Mouse (Mus musculus): Measurements from ENCODE around the gene Prl2c2. TPM values are rescaled to one million over a fixed set of nuclear protein-coding genes. Genes with fewer than 3 reads are reported as not detected.
"Not testable (repeated sequence)": the region's sequence is repeated elsewhere in the genome, so short reads cannot be mapped to it uniquely, and the experiment has no call there.

Gene Prl2c2
- total RNA-seq (2017): not detected in 2 replicates

GRCm38 (mm10) chr13:13005283-13005682 lies at the start of gene Prl2c2:
Gene Prl2c2 (minus strand): TSS chr13:13005383.
- ATAC-seq (replicated peaks; ENCODE audit: low read depth, poor library complexity, severe bottlenecking): not testable (repeated sequence)

DNA sequence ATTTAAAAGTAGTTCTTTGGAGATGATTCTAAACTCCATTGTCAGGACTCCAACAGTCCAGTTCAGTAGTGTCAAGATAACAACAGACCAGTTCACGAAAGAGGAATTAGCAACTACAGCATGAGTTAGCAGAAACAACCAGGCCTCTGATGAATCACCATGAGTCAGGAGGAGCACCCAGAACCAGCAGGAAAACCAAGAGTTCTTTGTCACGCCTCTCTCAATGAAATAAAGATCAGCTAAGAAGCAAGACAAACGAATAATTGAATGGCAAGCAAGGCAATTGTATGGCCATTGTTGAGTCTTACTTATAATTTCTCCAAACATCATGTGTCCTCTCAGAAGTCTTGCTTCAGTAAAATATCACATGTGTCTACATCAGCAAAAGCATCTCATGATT lies 20.7 kb upstream of the Prl2c2 start:
- not testable (repeated sequence) for ATAC-seq (replicated peaks; ENCODE audit: low read depth, poor library complexity, severe bottlenecking)

DNA sequence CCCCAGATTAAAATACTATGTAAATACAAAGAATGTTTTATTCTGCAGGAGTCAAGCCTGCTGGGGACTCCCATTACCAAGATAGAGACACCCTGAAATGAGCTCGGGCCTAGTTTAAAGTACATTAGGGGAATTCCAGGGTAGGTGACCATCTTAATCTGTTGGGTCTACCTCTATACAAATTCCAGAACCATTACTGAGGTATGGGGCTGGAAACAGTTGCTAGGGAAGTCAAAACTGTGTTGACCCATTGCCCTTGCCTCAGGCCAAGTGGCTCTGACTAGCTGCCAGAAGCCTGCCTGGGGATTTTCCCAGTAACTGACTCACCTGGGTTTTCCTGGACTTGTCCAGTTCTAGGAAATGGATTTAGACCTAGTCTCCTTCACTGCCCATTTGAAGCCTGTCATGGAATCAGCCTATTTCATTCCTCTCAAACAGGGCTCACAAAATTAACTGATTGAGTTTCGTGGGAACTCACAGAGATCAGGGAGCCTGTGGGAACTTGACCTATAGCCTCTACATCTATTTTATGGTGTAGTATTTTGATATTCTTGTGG lies 8.9 kb upstream of the Prl2c2 start:
- not testable (repeated sequence) for ATAC-seq (replicated peaks; ENCODE audit: low read depth, poor library complexity, severe bottlenecking)

Other genes with a start within 250 kb of the Prl2c2 start
- not detected in 2 replicates for gene Prl2c3, start 205.3 kb downstream of the Prl2c2 start, total RNA-seq (2017)
- not detected in 2 replicates for gene Prl2c5, start 177.3 kb upstream of the Prl2c2 start, total RNA-seq (2017)

Data from common myeloid progenitor, adult 5-6 weeks (primary cell).